Mouse (Mus musculus) midbrain, embryonic 14.5 days (tissue): Measurements from ENCODE around the gene Gzme. TPM values are rescaled to one million over a fixed set of nuclear protein-coding genes. Genes with fewer than 3 reads are reported as not detected.
A peak's percentile ranks its signal among the peaks of the same experiment; 100 is the strongest.
"Not testable (repeated sequence)": the region's sequence is repeated elsewhere in the genome, so short reads cannot be mapped to it uniquely, and the experiment has no call there.

Source experiments
- ATAC-seq: fragments of 200-750 bp; cut with Nextera tagmentation; 2 replicates; pipeline ENCODE4 v1.8.0; 2017; ENCODE audit warnings: moderate number of reproducible peaks, moderate library complexity; ENCODE audit not compliant: low FRiP score, low TSS enrichment
- DNase-seq: peaks from one replicate; pipeline ENCODE4 v3.0.0-alpha.2; 2015
- H3K27ac ChIP-seq: fragments of 300-500 bp; sonication (generic); replicated peaks from 2 replicates; pipeline ENCODE4 v1.5.1; 2014; ENCODE audit warnings: mild to moderate bottlenecking, low read depth, low read length, moderate library complexity
- H3K27me3 ChIP-seq: fragments of 300-500 bp; sonication (generic); 2 replicates; pipeline ENCODE4 v1.6.1; 2014; ENCODE audit warnings: low read length, control low read depth, mixed read lengths; ENCODE audit not compliant: control insufficient read depth, insufficient read depth
- H3K36me3 ChIP-seq: fragments of 300-500 bp; sonication (generic); 2 replicates; pipeline ENCODE4 v1.6.1; 2014; ENCODE audit warnings: low read length, control low read depth; ENCODE audit not compliant: control insufficient read depth, insufficient read depth
- H3K4me1 ChIP-seq: fragments of 300-500 bp; sonication (generic); 2 replicates; pipeline ENCODE4 v1.6.1; 2014; ENCODE audit warnings: mild to moderate bottlenecking, antibody characterized with exemption, low read length, control low read depth; ENCODE audit not compliant: control insufficient read depth, insufficient read depth
- H3K4me2 ChIP-seq: fragments of 300-500 bp; sonication (generic); 2 replicates; pipeline ENCODE4 v1.6.1; 2014; ENCODE audit warnings: mild to moderate bottlenecking, low read length, moderate library complexity
- H3K4me3 ChIP-seq: fragments of 300-500 bp; sonication (generic); replicated peaks from 2 replicates; pipeline ENCODE4 v1.5.1; 2014; ENCODE audit warnings: low read depth, low read length
- H3K9ac ChIP-seq: fragments of 300-500 bp; sonication (generic); replicated peaks from 2 replicates; pipeline ENCODE4 v1.6.1; 2014; ENCODE audit warnings: mild to moderate bottlenecking, low read length, moderate library complexity
- H3K9me3 ChIP-seq: fragments of 300-500 bp; sonication (generic); 2 replicates; pipeline ENCODE4 v1.6.1; 2016; ENCODE audit warnings: low read length, control low read depth, mixed read lengths; ENCODE audit not compliant: control insufficient read depth
- WGBS: fragments of 180-500 bp; shearing (Covaris S2); extraction: QIAGEN DNeasy Blood & Tissue Kit; methylation state at CpG from one replicate; pipeline ENCODE4 v1.1.7; 2014; 5-methylcytosine and 5-hydroxymethylcytosine counted together
- polyA plus RNA-seq: library from polyadenylated mRNA; unstranded; fragments of >200 nt; fragmentation: Nextera tagmentation; extraction: Ambion mirVana; gene quantifications from 2 replicates; pipeline ENCODE4 v1.2.1, GENCODE M21; 2014

Gene Gzme
- polyA plus RNA-seq, 1 experiment from 2014 or later = not detected

- DNase-seq, H3K27ac ChIP-seq, H3K9me3 ChIP-seq, H3K4me3 ChIP-seq, H3K4me1 ChIP-seq, H3K36me3 ChIP-seq, H3K4me2 ChIP-seq, H3K27me3 ChIP-seq, H3K9ac ChIP-seq, ATAC-seq: not testable (repeated sequence)
- 92% methylated on average over 33 of the region's 33 CpGs for WGBS
Measured at GRCm38 (mm10) chr14:56115531-56116310, 4.7 kb downstream of the Gzme start.

GRCm38 (mm10) chr14:56105447-56106180 is 14.8 kb downstream of the Gzme start:
- no peak overlapping the region for H3K4me3 ChIP-seq
- no peak overlapping the region for H3K27ac ChIP-seq
- no peak overlapping the region for H3K4me2 ChIP-seq
- H3K27me3 ChIP-seq = no peaks in the 10 kb centered on the region
- ATAC-seq = no peak
- H3K4me1 ChIP-seq = no peaks in the 10 kb centered on the region
- no peak for DNase-seq
- no peak overlapping the region for H3K9ac ChIP-seq
- 84% methylated on average over 13 of the region's 13 CpGs for WGBS
- H3K36me3 ChIP-seq = no peaks in the 10 kb centered on the region
- H3K9me3 ChIP-seq = no peaks in the 10 kb centered on the region

- Histone ChIP-seq H3K4me2 (no peak overlapping the region), H3K36me3 (no peaks in the 10 kb centered on the region), H3K27ac (no peak overlapping the region), H3K27me3 (no peaks in the 10 kb centered on the region), H3K4me3 (no peak overlapping the region), H3K9ac (no peak overlapping the region), H3K4me1 (no peaks in the 10 kb centered on the region), H3K9me3 (no peaks in the 10 kb centered on the region)
- DNase-seq (no peak), ATAC-seq (no peak)
- WGBS = 97% methylated on average over 5 of the region's 5 CpGs
Measured at GRCm38 (mm10) chr14:56105016-56105415, 15.4 kb downstream of the Gzme start.

DNA sequence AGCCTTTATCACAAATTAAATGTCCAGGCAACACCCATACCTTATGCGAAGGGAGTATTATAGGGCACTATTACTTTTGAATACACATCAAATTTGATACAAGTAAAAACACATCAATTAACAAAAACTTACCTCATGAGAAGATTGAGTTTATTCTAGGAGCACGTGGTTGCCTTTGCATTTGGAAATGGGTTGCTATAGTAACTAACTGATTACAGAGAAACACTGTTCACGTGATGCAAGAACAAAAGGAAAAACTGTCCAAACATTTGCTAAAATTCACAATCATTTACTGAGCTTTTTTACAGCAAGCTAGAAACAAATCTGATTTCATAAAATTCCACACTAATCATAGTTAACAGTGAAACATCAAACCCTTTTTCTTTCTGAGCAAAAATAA is 17.0 kb downstream of the Gzme start:
- H3K4me2 ChIP-seq = no peak overlapping the region
- no peaks in the 10 kb centered on the region for H3K4me1 ChIP-seq
- no peaks in the 10 kb centered on the region for H3K36me3 ChIP-seq
- no peaks in the 10 kb centered on the region for H3K27me3 ChIP-seq
- 64% methylated on average over 3 of the region's 3 CpGs for WGBS
- DNase-seq (peak; percentile 3), ATAC-seq (no peak)
- no peak overlapping the region for H3K4me3 ChIP-seq
- no peaks in the 10 kb centered on the region for H3K9me3 ChIP-seq
- no peak overlapping the region for H3K27ac ChIP-seq
- no peak overlapping the region for H3K9ac ChIP-seq

DNA sequence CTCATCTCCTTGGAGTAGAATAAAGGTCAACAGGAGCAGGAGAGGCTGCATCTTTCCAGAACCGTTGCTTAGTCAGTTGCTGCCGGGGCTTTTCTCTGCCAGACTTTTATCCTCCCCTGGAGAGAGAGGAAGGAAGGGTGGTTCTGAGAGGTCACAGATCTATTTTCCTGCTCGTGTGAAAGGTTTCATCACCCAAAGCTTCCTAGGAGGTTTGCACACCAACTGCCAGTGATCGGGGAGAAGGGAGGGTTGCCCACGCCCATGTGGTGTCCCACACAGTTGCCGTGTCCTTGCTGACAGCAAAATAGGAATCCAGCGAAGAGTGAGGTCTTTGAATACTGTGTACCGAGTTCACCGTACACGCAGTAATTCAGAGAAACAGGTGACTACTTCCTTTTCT is 18.0 kb downstream of the Gzme start, which contains the start of gene Ctsg:
TSS of gene Ctsg (minus strand) at position 189 of the 400 bp plus-strand sequence.
- WGBS = 79% methylated on average over 10 of the region's 10 CpGs
- H3K27ac ChIP-seq = no peak within 1 kb of the TSS
- no peaks in the 10 kb centered on the region for H3K9me3 ChIP-seq
- H3K27me3 ChIP-seq = no peaks in the 10 kb centered on the region
- DNase-seq (no peak), ATAC-seq (no peak)
- no peak within 1 kb of the TSS for H3K4me3 ChIP-seq
- no peaks in the 10 kb centered on the region for H3K4me1 ChIP-seq
- H3K4me2 ChIP-seq = no peak within 1 kb of the TSS
- no peaks in the 10 kb centered on the region for H3K36me3 ChIP-seq
- no peak within 1 kb of the TSS for H3K9ac ChIP-seq

DNA sequence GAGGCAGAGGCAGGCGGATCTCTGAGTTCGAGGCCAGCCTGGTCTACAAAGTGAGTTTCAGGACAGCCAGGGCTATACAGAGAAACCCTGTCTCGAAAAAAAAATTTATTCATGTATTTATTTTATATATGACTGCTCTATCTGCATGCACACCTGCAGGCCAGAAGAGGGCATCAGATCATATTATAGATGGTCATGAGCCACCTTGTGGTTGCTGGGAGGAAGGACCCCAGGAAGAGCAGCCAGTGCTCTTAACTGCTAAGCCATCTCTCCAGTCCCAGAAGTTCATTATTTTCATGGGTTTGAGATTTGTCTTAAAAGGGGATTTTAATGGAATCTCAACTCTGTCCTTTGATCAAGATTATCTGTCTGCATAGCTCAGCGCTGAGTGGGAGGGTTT is 21.5 kb downstream of the Gzme start:
- H3K9me3 ChIP-seq = no peaks in the 10 kb centered on the region
- WGBS = 82% methylated on average over 4 of the region's 4 CpGs

DNA sequence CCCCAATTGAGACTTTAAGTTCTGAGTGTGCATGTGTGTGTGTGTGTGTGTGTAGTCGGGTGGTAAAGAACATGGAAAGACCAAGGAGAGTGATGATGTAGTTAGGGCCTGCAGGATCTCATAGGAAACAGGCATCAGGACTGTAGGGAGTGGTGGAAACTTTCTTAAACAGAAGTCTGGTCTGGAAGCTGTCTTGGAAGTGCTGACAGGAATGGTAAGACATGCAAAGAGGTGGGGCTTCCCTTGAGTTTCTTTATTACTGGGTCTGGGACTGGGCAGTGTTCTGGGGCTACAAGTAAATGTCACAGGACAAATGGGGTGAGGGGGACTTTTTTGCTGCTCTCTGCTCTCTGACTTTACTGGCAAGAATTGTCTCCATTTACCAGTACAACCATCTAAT is 22.8 kb downstream of the Gzme start:
- ATAC-seq (no peak), DNase-seq (no peak)
- Histone ChIP-seq H3K4me2 (no peak overlapping the region), H3K9me3 (no peaks in the 10 kb centered on the region), H3K27ac (no peak overlapping the region), H3K9ac (no peak overlapping the region), H3K27me3 (no peaks in the 10 kb centered on the region), H3K36me3 (no peaks in the 10 kb centered on the region), H3K4me3 (no peak overlapping the region), H3K4me1 (no peaks in the 10 kb centered on the region)
- 82% methylated on average over 1 of the region's 1 CpGs for WGBS

More for the DNA sequence above, 21.5 kb downstream of the Gzme start:
- ATAC-seq (no peak), DNase-seq (peak; percentile 2)
- H3K27me3 ChIP-seq = no peaks in the 10 kb centered on the region
- H3K27ac ChIP-seq = no peak overlapping the region
- no peak overlapping the region for H3K4me3 ChIP-seq
- H3K4me1 ChIP-seq = no peaks in the 10 kb centered on the region
- H3K9ac ChIP-seq = no peak overlapping the region
- no peak overlapping the region for H3K4me2 ChIP-seq
- H3K36me3 ChIP-seq = no peaks in the 10 kb centered on the region

DNA sequence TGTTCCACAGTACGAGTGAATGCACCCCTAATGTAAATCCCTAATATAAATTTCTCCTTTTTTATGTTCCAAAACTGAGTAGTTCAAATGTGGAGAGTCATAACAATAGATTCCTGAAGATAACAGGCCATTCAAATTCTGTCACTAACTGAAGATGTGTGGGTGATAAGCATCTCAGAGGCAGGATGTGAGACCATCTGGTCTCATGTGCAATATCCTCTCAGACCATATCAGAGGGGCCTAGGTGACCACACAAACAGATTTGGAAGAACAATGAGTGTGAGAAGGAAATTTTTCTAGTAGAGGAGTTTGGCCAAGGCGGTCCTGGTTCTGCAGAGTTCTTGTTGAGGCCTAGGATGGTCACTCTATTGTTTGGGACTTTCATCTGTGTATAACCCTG is 27.1 kb downstream of the Gzme start:
- H3K27me3 ChIP-seq = no peaks in the 10 kb centered on the region
- no peak overlapping the region for H3K4me2 ChIP-seq
- H3K36me3 ChIP-seq = no peaks in the 10 kb centered on the region
- H3K4me3 ChIP-seq = no peak overlapping the region
- DNase-seq (no peak), ATAC-seq (no peak)
- no peak overlapping the region for H3K9ac ChIP-seq
- no peaks in the 10 kb centered on the region for H3K9me3 ChIP-seq
- no peak overlapping the region for H3K27ac ChIP-seq
- H3K4me1 ChIP-seq = no peaks in the 10 kb centered on the region
- WGBS = 84% methylated on average over 2 of the region's 2 CpGs

DNA sequence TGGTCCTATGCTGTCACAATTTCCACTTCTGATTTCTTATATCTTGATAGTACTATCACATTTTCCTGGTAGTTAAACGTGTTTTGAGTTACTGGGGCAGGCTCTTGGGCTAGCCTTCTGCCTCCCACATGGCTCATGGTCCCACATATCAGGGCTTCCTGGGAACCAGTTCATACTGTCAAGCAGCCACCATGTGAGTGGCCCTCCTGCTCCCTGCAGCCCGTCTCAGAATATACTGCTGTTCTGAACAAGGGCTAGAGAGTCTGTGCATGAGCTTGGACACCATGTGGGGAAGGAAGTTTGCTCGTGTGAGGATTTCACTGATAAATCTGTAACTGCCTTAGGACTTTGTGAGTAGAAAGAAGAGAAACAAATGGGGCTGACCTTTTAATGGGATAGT is 33.7 kb downstream of the Gzme start:
- H3K9ac ChIP-seq = no peak overlapping the region
- no peak overlapping the region for H3K4me3 ChIP-seq
- 82% methylated on average over 3 of the region's 3 CpGs for whole genome bisulfite sequencing
- H3K9me3 ChIP-seq = no peaks in the 10 kb centered on the region
- DNase-seq (no peak), ATAC-seq (no peak)
- H3K4me1 ChIP-seq = no peaks in the 10 kb centered on the region
- H3K4me2 ChIP-seq = no peak overlapping the region
- H3K27me3 ChIP-seq = no peaks in the 10 kb centered on the region
- H3K36me3 ChIP-seq = no peaks in the 10 kb centered on the region
- H3K27ac ChIP-seq = no peak overlapping the region
